Mouse (Mus musculus) heart, adult 2 months (tissue): Measurements from ENCODE around the gene Dcakd.
"Not testable (repeated sequence)": the region's sequence is repeated elsewhere in the genome, so short reads cannot be mapped to it uniquely, and the experiment has no call there.

ENCODE experiments used
- CTCF ChIP-seq: fragments of 200-600 bp; IDR thresholded peaks from 2 replicates; pipeline ENCODE4 v1.8.1; 2022; ENCODE audit warnings: antibody characterized with exemption, mild to moderate bottlenecking, moderate library complexity
- EP300 ChIP-seq: fragments of 200-500 bp; IDR thresholded peaks from 2 replicates; pipeline ENCODE4 v1.6.1; 2011; ENCODE audit warnings: low read depth, low read length, control low read depth; ENCODE audit not compliant: insufficient read depth

GRCm38 (mm10) chr11:102975966-102976365, 52.2 kb downstream of the Dcakd start:
- TF ChIP-seq CTCF, EP300: not testable (repeated sequence)
